Mouse (Mus musculus): ENCODE data around the gene Tbc1d17. TPM values are rescaled to one million over a fixed set of nuclear protein-coding genes. Genes with fewer than 3 reads are reported as not detected.
A peak's percentile ranks its signal among the peaks of the same experiment; 100 is the strongest.

Gene Tbc1d17
- total RNA-seq, 2 experiments from 2014 or later, result 54.1 to 73.4 TPM

- DNase-seq, result no peak
Measured at GRCm38 (mm10) chr7:44853065-44853464, 4.2 kb upstream of the Tbc1d17 start.

- no peak for DNase-seq
Measured at GRCm38 (mm10) chr7:44852259-44853027, 3.6 kb upstream of the Tbc1d17 start.

GRCm38 (mm10) chr7:44851625-44852234 is 2.9 kb upstream of the Tbc1d17 start:
- DNase-seq, result no peak

GRCm38 (mm10) chr7:44850789-44851624 is 2.1 kb upstream of the Tbc1d17 start:
- DNase-seq, result no peak

DNA sequence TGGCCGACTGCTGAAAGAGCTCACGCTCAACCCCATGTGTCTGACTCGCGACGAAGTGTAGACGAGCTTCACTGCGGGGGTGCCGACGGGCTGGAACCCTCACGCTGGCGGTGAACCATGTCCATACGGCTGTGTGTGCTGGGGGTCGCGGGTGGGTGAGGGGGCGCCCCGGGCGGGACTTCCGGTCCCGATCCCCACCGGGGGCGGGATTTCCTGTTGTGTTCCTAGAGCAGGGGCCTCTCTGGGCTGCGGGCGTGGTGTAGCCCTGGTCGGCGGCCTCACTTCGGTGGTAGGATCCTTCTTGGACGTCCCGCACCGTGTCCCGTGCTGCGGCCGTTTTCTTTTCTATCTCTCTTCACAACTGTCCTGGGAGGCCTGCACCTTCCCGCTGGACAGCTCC is 1.3 kb upstream of the Tbc1d17 start:
- peak; percentile 84 to 92 for DNase-seq

GRCm38 (mm10) chr7:44849416-44850111 is 685 bp upstream of the Tbc1d17 start:
- DNase-seq, result peak; percentile 94

DNA sequence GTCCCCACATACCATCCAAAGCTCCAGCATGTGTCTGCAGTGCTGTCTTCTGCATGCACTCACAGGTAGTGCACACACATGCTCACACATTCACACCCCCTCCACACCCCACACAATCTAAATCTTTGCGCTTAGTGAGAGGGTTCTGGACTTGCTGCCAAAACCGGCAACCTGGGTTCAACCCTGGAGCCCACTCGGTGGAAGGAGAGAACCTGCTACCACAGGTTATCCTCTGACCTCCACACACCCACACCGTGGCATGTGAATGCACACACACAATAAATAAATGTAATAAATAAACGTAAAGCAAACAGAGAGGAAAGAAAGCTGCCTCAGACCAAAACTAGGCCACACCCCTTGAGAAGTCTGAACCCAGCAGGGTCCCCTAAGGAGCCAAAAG is 1.1 kb downstream of the Tbc1d17 start:
- no peak for DNase-seq

DNA sequence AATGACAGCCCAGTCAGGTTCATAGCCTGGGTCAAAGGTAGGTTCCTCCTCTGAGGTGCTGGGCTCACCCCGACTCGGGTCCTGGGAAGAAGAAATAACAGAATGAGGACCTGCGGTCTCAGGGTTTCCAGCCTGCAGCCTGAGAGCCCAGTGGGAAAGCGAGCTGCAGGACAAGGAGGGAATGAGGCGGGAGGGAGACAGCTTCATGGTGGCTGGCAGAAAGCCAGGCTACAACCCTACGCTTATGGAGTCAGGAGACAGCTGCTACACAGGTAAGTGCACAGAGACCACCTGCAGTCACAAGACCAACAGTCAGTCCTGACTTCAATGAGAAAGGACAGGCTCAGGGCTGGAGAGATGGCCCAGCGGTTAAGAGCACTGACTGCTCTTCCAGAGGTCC is 2.1 kb downstream of the Tbc1d17 start:
- no peak for DNase-seq

DNA sequence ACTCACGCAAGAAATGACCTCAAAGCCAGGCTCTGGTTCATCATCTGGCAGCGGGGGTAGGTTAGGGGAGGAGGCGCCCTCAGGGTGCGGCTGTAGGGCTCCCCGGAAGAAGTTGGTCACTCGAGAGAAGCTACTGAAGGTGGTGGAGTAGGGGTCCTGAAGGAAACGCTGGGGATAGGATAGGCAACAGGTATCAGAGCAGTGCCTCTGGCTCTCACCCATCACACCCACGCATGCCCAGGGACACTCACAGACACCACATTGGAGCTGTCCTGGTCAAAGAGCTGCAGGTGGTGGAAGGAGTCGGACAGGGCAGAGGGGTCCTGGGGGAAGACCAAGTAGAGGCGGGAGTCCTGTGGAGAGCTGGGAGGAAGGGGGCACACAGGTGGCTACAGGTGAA is 3.9 kb downstream of the Tbc1d17 start:
- no peak for DNase-seq

DNA sequence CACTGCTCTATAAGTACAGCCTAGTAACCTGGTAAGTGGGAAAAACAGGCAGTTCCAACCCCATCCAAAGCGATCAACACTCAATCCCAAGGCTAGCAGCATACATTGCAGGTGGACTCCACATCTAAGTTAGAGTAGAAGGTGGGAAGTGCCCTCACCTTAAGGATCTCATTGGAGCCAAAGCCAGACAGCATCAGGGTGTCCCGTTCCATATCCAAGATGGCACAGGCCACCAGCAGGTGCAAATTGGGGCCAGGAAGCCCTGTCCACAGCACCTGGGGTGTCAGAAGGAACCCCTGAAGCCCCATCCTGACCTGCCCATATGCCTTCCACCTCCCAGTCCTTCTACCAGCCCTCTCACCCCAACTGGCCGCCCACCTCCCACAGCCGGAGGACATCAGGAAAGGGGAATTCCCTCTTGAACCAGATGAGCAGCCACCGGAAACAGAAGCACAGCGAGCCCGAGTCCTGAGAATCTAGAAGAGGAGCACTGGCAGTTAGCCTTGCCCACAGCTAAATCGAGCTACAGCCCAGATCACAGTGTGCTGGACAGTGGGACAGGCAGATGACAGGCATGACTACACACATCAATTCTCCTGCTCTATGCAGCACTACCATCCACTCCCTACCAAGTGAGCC is 6.9 kb downstream of the Tbc1d17 start:
- DNase-seq, result no peak

- no peak for DNase-seq
Measured at GRCm38 (mm10) chr7:44840426-44840825, 8.5 kb downstream of the Tbc1d17 start.

- DNase-seq, result peak; percentile 63 to 67
Measured at GRCm38 (mm10) chr7:44839491-44840191, 9.2 kb downstream of the Tbc1d17 start.

DNA sequence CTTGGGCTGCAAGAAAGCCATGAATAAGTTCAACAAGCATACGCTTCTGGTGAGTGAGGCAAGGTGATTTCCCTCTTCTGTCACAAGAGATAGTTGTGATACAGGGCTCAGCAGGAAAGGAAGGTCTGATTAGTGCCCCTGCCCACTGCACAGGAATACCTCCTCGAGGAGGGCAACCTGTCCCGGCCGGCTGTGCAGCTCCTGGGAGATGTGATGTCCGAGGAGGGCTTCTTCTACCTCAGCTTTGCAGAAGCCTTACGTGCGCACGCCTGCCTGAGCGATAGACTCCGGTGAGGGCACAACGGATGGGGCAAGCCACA is 9.7 kb downstream of the Tbc1d17 start:
- DNase-seq, result no peak

DNA sequence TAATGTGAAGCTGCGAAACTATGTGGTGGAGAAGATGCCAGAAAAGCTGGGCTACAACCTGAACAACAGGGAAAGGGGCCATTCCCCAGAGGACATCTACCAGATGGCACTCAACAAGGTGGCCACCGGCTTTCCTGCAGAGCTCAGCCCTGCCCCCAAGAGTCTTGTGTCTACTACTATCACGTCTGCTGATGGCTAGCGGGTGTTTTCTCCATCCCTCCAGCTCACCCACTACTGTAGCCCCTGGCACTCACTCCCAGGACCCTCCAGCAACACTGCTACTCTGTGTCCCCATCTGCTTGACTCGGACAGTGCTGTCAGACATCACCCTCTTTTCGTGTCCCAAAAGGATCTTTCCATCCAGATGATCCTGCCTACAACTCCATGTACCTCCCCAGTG is 10.8 kb downstream of the Tbc1d17 start:
- DNase-seq, result no peak

- no peak for DNase-seq
Measured at GRCm38 (mm10) chr7:44836423-44837053, 12.3 kb downstream of the Tbc1d17 start.

DNA sequence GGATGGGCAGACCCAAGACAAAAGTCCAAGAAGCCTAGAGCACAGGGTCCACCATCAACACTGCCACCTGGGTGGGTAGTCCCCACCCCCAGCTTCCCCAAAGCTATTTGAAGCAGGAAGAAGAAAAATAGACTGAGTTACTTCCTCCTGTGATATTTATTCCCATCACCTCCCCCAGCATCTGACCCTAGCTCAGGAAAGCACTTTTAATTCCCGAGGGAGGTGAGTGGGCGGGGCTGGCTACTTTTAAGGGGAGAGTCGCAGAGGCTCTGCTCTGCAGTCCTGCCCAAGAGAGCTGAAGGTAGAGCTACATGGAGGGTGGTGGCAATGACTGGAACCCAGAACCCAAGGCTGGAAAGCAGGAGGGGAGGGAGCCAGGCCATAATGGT is 12.9 kb downstream of the Tbc1d17 start:
- peak; percentile 29 to 63 for DNase-seq

GRCm38 (mm10) chr7:44835373-44836015 is 13.4 kb downstream of the Tbc1d17 start:
- DNase-seq, result no peak

- DNase-seq, result no peak
Measured at GRCm38 (mm10) chr7:44832763-44833162, 16.1 kb downstream of the Tbc1d17 start.

GRCm38 (mm10) chr7:44828706-44829105 is 20.2 kb downstream of the Tbc1d17 start:
- no peak for DNase-seq

DNA sequence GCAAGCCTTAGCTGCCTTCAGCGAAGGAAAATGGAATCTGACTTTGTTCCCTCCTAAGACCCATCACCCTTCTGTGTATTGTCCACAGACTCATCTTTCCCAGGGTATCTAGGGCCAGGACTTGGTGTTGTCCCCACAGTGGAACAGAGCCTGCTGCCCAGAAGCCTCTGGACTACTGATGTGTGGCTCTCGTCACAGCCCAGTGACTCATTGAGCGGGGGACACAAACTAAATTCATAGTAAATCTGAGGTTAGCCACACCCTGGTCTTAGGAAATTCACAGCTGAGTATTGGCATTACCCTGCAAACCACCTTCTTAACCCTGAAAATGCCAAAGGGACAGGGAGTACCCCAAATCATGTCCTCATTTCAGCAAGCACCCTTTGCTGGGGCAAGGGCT is 22.1 kb downstream of the Tbc1d17 start:
- peak; percentile 22 to 31 for DNase-seq

Measured in adrenal gland, postnatal 36 days (tissue).